Mouse (Mus musculus) urinary bladder, adult 2 months (tissue): ENCODE results near the gene Prkar1b. TPM values are rescaled to one million over a fixed set of nuclear protein-coding genes. Genes with fewer than 3 reads are reported as not detected.

Experiments used
- DNase-seq: peaks from one replicate; pipeline ENCODE4 v3.0.0; 2022; ENCODE audit warnings: low spot score
- polyA plus RNA-seq: library from polyadenylated mRNA; depleted of rRNA; stranded (reverse); fragments of >200 nt; gene quantifications from 2 replicates; pipeline ENCODE4 v1.2.3, GENCODE M21; 2012

The Prkar1b gene
- polyA plus RNA-seq, 1 experiment = 15.0 TPM

GRCm38 (mm10) chr5:139066861-139067614, 82.8 kb downstream of the Prkar1b start:
- DNase-seq = no peak

DNA sequence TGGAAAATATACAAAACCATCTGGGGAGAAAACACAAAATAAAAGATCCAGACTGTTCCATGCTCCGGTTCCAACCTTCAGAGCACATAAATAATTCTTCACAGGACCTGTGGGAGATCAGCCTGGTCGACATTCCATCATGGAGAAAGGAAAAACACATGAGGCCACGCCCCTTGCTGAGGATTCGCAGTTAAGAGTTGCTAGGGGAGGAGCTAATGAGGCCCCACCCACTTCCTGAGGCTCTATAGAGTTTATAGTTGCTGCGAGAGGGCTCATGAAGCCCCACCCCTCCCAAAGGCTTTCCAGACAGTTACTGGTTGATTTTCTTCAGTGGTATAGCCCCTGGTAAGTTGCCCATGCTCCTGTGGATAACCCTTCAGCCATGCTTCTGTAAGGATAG, 85.2 kb downstream of the Prkar1b start:
- no peak for DNase-seq

DNA sequence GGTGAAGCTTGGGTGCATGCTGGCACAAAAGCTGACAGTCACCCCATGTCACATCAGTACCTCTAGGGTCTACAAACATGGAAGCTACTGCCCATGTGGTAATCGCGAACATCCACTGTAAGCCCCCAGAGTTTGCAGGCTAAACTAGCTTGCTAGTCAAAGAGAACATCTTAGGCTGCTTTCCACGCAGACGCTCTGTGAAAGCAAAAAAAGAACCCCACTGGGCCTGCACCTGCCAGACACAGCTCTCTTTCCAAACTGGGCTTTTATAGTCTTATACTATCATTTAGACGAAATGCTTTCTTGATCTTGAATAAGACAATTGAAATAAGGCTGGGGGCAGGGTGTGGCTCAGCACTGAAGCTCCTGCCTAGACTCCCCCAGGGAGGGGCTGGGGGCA, 88.1 kb downstream of the Prkar1b start:
- DNase-seq = no peak

- no peak for DNase-seq
Observed at GRCm38 (mm10) chr5:139060460-139061051, 89.2 kb downstream of the Prkar1b start.

DNA sequence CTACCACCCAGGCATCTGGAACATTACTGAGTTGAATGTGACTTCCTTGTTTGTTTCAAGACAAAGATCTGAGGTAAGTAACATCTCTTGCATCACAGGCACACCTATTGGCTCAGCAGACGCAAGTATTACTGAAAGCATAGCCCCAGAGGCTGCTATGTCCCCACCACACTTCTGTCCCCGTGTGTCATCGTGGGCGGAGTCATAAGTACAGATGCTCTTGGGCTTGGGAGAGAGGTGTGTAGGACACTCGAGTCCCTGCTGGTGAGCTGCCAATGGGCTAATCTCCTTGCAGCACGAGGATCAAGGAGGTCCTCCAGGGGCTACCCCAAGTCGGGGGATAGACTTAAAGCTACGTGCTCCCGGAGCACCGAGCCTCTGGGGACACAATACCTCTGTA, 96.6 kb downstream of the Prkar1b start:
- DNase-seq = no peak

GRCm38 (mm10) chr5:139051276-139051675, 98.5 kb downstream of the Prkar1b start:
- DNase-seq = no peak

DNA sequence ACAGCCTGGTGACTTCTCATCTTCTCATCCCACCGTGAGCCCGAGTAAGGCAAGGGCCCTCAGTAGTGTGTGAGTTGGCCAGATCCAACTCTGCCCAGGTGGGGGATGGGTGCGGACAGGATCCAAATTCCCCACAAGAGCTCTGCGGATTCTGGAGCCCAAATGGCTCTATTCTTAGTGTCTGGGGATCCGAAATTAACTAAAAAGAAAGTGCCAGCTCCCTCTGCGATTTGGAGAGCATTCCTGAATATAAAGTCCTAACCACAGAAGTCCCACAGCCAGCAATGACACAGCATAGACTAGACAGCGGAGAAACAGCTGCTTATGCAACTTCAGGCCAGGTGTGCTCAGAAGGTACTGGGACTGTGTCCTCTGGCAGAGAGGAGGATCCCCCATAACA, 100.4 kb downstream of the Prkar1b start:
- DNase-seq = no peak

GRCm38 (mm10) chr5:139047171-139047570, 102.6 kb downstream of the Prkar1b start:
- DNase-seq = no peak

- no peak for DNase-seq
Observed at GRCm38 (mm10) chr5:139046636-139047035, 103.2 kb downstream of the Prkar1b start.

DNA sequence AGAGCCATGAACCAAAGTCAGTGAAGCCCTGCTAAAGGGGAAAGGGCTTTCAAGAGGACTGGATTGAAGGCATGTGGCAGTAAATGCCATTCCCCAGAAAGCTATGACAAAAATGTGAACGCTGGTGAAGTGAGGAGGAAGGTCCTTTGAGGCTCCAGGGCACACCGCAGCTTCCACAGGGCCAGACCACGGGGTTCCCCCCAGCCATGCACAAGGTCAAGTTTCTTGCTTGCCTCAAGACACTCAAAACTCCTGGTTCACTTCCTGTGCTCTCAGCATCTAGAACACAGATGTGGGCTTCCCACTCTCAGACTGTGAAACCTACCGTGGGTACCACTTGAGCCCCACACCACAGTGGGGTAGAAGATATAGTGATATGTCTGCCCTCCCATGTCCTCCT, 106.3 kb downstream of the Prkar1b start:
- DNase-seq = no peak

GRCm38 (mm10) chr5:139042299-139042698, 107.5 kb downstream of the Prkar1b start:
- no peak for DNase-seq

DNA sequence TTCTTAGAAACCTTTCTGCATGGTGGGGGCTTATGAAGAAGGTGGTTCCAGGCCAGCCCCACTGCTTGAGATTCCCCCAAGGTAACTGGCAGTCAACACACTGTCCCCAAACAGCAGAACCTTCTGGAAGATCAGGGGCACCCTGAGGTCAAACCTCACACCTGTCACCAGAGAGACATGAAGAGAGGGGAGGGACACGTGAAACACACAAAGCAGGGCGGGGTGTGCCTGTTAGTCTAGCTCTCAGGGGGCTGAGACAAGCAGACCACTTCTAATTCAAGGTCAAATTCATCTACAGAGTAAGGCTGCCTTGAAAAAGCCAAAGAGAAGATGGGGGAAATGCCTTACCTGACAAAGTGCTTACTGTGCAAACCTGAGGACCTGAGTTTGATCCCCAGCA, 114.6 kb downstream of the Prkar1b start:
- DNase-seq = no peak

DNA sequence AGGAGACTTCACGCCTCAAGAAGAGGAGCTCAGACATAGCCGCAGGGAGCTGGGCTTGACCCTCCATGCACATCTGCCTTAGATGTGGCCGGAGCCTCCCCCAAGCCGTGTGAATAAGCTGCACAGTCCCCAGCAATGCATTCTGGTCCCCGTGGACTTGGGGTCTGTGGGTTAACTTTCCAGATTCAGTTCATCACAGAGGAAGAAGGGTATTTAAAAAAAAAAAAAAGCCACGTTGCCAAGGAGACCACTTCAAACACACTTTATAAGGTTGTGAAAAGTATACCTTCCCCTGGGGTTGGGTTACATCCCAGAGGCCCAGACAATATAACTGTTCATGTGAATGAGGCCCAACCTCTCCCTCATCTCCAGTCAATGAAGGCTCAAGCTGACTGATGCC, 115.1 kb downstream of the Prkar1b start:
- DNase-seq = no peak

DNA sequence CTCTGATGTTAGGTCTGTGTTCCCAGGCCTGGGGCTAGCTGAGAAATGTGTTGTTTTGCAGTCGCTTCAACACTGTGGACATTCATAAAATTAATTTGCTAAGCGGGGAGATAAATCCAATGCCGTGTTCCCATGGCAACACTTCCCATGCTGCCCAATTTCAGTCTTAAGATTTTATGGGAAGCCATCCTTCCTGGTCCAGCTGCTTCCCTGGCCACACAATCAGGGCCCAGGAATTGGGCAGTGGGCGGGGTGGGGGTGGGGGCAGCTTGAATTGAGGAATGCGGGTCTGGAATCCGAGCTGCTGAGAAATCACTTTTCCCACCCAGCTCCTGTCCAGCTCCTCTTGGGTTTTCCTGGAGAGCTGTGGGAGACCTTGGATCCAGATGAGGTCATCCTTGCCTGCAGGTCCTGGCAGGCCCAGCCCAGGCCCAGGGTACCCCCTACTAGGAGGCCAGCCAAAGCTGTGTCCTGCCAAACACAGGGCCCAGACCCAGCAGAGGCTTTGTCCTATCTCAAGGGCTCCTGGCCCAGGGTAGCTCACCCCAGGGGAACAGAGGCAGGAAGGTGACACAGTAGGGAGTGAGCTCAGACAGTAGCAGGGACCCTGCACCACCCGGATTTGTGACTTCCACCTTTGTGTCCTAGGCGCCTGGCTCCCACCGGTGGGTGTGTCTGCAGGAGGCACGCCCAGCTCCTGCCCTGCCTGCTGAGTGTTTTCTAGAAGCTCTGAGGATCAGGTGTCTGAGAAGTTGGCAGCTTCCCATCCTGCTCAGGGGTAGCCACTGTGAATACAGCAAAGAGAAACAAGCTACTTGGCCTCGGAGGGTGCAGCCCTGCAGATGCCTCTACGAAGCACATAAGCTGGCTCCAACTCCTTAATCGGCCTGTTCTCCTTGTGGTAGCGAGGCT, 116.1 kb downstream of the Prkar1b start:
- DNase-seq = no peak

- no peak for DNase-seq
Observed at GRCm38 (mm10) chr5:139027603-139028002, 122.2 kb downstream of the Prkar1b start.

GRCm38 (mm10) chr5:139024351-139025105, 125.3 kb downstream of the Prkar1b start:
- DNase-seq = no peak

DNA sequence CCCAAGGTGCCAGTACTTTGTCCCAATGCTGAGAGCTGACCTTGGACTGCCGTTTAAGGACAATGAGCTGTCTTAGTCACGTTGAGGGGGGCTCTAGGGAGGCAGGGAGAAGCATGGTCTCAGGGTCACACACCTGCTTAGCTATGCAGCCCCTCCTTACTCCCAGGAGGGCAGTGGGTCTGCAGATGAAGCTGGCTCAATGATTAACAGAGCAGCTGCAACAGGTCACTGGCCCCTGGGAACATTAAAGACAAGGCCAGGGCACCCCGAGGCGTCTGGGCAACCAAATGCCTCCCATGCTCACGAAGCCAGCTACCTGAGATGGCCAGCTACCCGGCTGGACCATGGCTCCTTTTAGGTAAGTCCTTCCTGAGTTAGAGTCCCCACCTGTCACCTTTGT, 129.2 kb downstream of the Prkar1b start:
- DNase-seq = no peak

- DNase-seq = no peak
Observed at GRCm38 (mm10) chr5:139017371-139018124, 132.3 kb downstream of the Prkar1b start.

GRCm38 (mm10) chr5:139015097-139015496, 134.7 kb downstream of the Prkar1b start:
- DNase-seq = no peak

GRCm38 (mm10) chr5:139010649-139011048, 139.2 kb downstream of the Prkar1b start:
- DNase-seq = no peak

DNA sequence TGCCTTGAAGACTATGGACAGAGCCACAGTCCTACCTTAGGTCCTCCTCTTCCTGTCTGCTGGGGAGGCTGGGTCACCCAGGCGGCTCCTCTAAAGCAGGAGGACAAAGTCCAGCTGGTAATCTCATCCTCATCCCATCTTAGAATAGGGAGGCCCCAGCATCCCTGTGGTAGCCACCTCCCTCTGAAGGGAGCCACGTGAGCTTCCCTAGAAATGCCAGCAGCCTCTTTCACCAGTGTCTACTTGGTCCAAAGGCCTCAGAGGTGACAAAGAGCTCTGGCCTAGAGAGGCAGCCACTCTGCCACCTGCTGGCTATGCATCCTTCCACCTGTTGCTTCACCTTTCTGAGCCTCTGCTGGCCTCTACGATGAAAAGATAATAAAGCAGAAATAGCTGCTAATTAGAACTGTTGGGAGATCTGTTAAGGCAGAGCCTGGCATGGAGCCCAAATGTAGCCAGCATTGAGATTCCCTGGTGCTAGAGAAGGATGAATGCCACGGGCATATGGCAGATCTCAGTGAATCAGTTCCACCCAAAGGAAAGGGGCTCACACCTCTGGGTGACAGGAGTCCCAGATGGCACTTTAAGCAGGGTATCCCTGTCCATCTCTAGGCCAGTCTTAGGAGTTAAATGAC, 142.5 kb downstream of the Prkar1b start:
- no peak for DNase-seq
